Mouse (Mus musculus) regulatory T cell (primary cell): ENCODE measurements around the gene Fgf12.

Experiments
- in situ Hi-C: fragments of 300-600 bp; cut with MboI, MseI; formaldehyde crosslinking; loops from one replicate; pipeline ENCODE4 v1.15.1; 2025; ENCODE audit warnings: high pct_unique_total_duplicates

The Fgf12 gene

GRCm38 (mm10) chr16:28614412-28614811 is 138.5 kb downstream of the Fgf12 start:
- in situ Hi-C loops, result no loop called here

- in situ Hi-C loops, result no loop called here
These were observed 141.9 kb downstream of the Fgf12 start for GRCm38 (mm10) chr16:28610940-28611339.

GRCm38 (mm10) chr16:28603155-28603554 is 149.7 kb downstream of the Fgf12 start:
- in situ Hi-C loops, result no loop called here

GRCm38 (mm10) chr16:28601723-28602122 is 151.1 kb downstream of the Fgf12 start:
- in situ Hi-C loops, result no loop called here

- in situ Hi-C loops, result loop anchor here (10.0 kb wide), 2 partner anchors 549 to 979 kb away; partner anchors contain the start of gene Opa1
These were observed 156.8 kb downstream of the Fgf12 start for GRCm38 (mm10) chr16:28596112-28596511.

- in situ Hi-C loops, result loop anchor here (10.0 kb wide), 2 partner anchors 552 to 982 kb away; partner anchors contain the start of gene Opa1
These were observed 159.6 kb downstream of the Fgf12 start for GRCm38 (mm10) chr16:28593075-28593915.

GRCm38 (mm10) chr16:28592466-28592865 is 160.4 kb downstream of the Fgf12 start:
- in situ Hi-C loops, result loop anchor here (10.0 kb wide), 2 partner anchors 552 to 982 kb away; partner anchors contain the start of gene Opa1

- in situ Hi-C loops, result loop anchor here (10.0 kb wide), 2 partner anchors 553 to 983 kb away; partner anchors contain the start of gene Opa1
These were observed 161.3 kb downstream of the Fgf12 start for GRCm38 (mm10) chr16:28591583-28591982.

- in situ Hi-C loops, result no loop called here
These were observed 180.7 kb downstream of the Fgf12 start for GRCm38 (mm10) chr16:28572212-28572611.

GRCm38 (mm10) chr16:28564716-28565217 is 188.1 kb downstream of the Fgf12 start:
- in situ Hi-C loops, result no loop called here

- in situ Hi-C loops, result no loop called here
These were observed 188.7 kb downstream of the Fgf12 start for GRCm38 (mm10) chr16:28564075-28564715.

GRCm38 (mm10) chr16:28562847-28563246 is 190.0 kb downstream of the Fgf12 start:
- in situ Hi-C loops, result no loop called here

GRCm38 (mm10) chr16:28555219-28555618 is 197.6 kb downstream of the Fgf12 start:
- in situ Hi-C loops, result no loop called here

- in situ Hi-C loops, result no loop called here
These were observed 213.4 kb downstream of the Fgf12 start for GRCm38 (mm10) chr16:28539423-28539822.

GRCm38 (mm10) chr16:28517596-28518524 is 235.0 kb downstream of the Fgf12 start:
- in situ Hi-C loops, result no loop called here

- in situ Hi-C loops, result no loop called here
These were observed 240.4 kb downstream of the Fgf12 start for GRCm38 (mm10) chr16:28512446-28512845.

GRCm38 (mm10) chr16:28511413-28511812 is 241.5 kb downstream of the Fgf12 start:
- in situ Hi-C loops, result no loop called here

- in situ Hi-C loops, result no loop called here
These were observed 254.8 kb downstream of the Fgf12 start for GRCm38 (mm10) chr16:28497971-28498607.

- in situ Hi-C loops, result loop anchor here (5.0 kb wide), 1 partner anchor 1019 kb away; no protein-coding TSS in a partner anchor
These were observed 261.2 kb downstream of the Fgf12 start for GRCm38 (mm10) chr16:28491711-28492110.

GRCm38 (mm10) chr16:28490515-28490914 is 262.4 kb downstream of the Fgf12 start:
- in situ Hi-C loops, result loop anchor here (5.0 kb wide), 1 partner anchor 1018 kb away; no protein-coding TSS in a partner anchor

GRCm38 (mm10) chr16:28484920-28485319 is 267.9 kb downstream of the Fgf12 start:
- in situ Hi-C loops, result no loop called here
